Mouse (Mus musculus): Measurements from ENCODE around the gene Lgals8.
"Not testable (repeated sequence)": the region's sequence is repeated elsewhere in the genome, so short reads cannot be mapped to it uniquely, and the experiment has no call there.

Gene Lgals8

GRCm38 (mm10) chr13:12464844-12465243 lies at the start of gene Lgals8:
Gene Lgals8, minus strand, starts transcription at chr13:12464944.
- no peak for DNase-seq (ENCODE audit: low read depth, low spot score)

GRCm38 (mm10) chr13:12511189-12511965 lies 46.6 kb upstream of the Lgals8 start:
- no peak for DNase-seq (ENCODE audit: low read depth, low spot score)

GRCm38 (mm10) chr13:12510032-12510431 lies 45.3 kb upstream of the Lgals8 start:
- DNase-seq (ENCODE audit: low read depth, low spot score), result no peak

- peak; percentile 67 for DNase-seq (ENCODE audit: low read depth, low spot score)
Measured at GRCm38 (mm10) chr13:12507426-12507825, 42.7 kb upstream of the Lgals8 start.

GRCm38 (mm10) chr13:12505359-12505758 lies 40.6 kb upstream of the Lgals8 start:
- no peak for DNase-seq (ENCODE audit: low read depth, low spot score)

- no peak for DNase-seq (ENCODE audit: low read depth, low spot score)
Measured at GRCm38 (mm10) chr13:12503238-12503751, 38.6 kb upstream of the Lgals8 start.

- DNase-seq (ENCODE audit: low read depth, low spot score), result no peak
Measured at GRCm38 (mm10) chr13:12502665-12503237, 38.0 kb upstream of the Lgals8 start.

GRCm38 (mm10) chr13:12499107-12499506 lies 34.4 kb upstream of the Lgals8 start:
- DNase-seq (ENCODE audit: low read depth, low spot score), result peak; percentile 6

- no peak for DNase-seq (ENCODE audit: low read depth, low spot score)
Measured at GRCm38 (mm10) chr13:12497809-12498208, 33.1 kb upstream of the Lgals8 start.

- DNase-seq (ENCODE audit: low read depth, low spot score), result no peak
Measured at GRCm38 (mm10) chr13:12494750-12495149, 30.0 kb upstream of the Lgals8 start.

- no peak for DNase-seq (ENCODE audit: low read depth, low spot score)
Measured at GRCm38 (mm10) chr13:12492515-12492914, 27.8 kb upstream of the Lgals8 start.

- no peak for DNase-seq (ENCODE audit: low read depth, low spot score)
Measured at GRCm38 (mm10) chr13:12485640-12486039, 20.9 kb upstream of the Lgals8 start.

- DNase-seq (ENCODE audit: low read depth, low spot score), result no peak
Measured at GRCm38 (mm10) chr13:12485197-12485596, 20.5 kb upstream of the Lgals8 start.

GRCm38 (mm10) chr13:12479802-12480201 lies 15.1 kb upstream of the Lgals8 start:
- no peak for DNase-seq (ENCODE audit: low read depth, low spot score)

GRCm38 (mm10) chr13:12478301-12478700 lies 13.6 kb upstream of the Lgals8 start:
- no peak for DNase-seq (ENCODE audit: low read depth, low spot score)

- no peak for DNase-seq (ENCODE audit: low read depth, low spot score)
Measured at GRCm38 (mm10) chr13:12476886-12477285, 12.1 kb upstream of the Lgals8 start.

- peak; percentile 31 for DNase-seq (ENCODE audit: low read depth, low spot score)
Measured at GRCm38 (mm10) chr13:12475239-12475638, 10.5 kb upstream of the Lgals8 start.

- DNase-seq (ENCODE audit: low read depth, low spot score), result peak; percentile 86
Measured at GRCm38 (mm10) chr13:12473724-12474378, 9.1 kb upstream of the Lgals8 start.

- no peak for DNase-seq (ENCODE audit: low read depth, low spot score)
Measured at GRCm38 (mm10) chr13:12468488-12468887, 3.7 kb upstream of the Lgals8 start.

- DNase-seq (ENCODE audit: low read depth, low spot score), result not testable (repeated sequence)
Measured at GRCm38 (mm10) chr13:12464159-12464558, 585 bp downstream of the Lgals8 start.

GRCm38 (mm10) chr13:12462623-12463022 lies 2.1 kb downstream of the Lgals8 start:
- DNase-seq (ENCODE audit: low read depth, low spot score), result no peak

GRCm38 (mm10) chr13:12461730-12462119 lies 3.0 kb downstream of the Lgals8 start:
- DNase-seq (ENCODE audit: low read depth, low spot score), result no peak
